Mouse (Mus musculus) liver, adult 2 months (tissue): ENCODE data around the gene Arhgap45.

Source experiments
- CTCF ChIP-seq: fragments of 200-500 bp; IDR thresholded peaks from 2 replicates; pipeline ENCODE4 v1.5.1; 2011; ENCODE audit warnings: low read depth, low read length, control low read depth
- POLR2A ChIP-seq: fragments of 200-500 bp; IDR thresholded peaks from 2 replicates; pipeline ENCODE4 v1.6.1; 2011; ENCODE audit warnings: low read length, control low read depth; ENCODE audit not compliant: insufficient read depth; ENCODE audit errors: extremely low read depth

DNA sequence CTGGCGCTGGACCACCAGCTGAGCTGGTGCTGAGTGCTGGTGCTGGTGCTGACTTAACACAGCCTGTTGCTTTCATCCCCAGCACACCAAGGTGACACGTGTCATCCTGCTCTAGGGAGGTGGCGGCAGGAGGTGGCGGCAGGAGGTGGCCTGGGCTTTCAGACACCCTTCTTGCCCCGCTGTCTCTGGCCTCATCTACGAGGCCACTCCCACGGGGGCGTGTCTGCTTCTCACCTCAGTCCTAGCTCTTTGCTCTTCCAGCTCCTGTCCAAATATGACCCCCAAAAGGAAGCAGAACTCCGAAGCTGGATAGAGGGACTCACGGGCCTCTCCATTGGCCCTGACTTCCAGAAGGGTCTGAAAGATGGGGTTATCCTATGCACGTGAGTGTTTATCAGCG lies 25.4 kb upstream of the Arhgap45 start:
- TF ChIP-seq POLR2A (no peak), CTCF (no peak)
